Mouse (Mus musculus): ENCODE results near the gene Vnn3.

DNA sequence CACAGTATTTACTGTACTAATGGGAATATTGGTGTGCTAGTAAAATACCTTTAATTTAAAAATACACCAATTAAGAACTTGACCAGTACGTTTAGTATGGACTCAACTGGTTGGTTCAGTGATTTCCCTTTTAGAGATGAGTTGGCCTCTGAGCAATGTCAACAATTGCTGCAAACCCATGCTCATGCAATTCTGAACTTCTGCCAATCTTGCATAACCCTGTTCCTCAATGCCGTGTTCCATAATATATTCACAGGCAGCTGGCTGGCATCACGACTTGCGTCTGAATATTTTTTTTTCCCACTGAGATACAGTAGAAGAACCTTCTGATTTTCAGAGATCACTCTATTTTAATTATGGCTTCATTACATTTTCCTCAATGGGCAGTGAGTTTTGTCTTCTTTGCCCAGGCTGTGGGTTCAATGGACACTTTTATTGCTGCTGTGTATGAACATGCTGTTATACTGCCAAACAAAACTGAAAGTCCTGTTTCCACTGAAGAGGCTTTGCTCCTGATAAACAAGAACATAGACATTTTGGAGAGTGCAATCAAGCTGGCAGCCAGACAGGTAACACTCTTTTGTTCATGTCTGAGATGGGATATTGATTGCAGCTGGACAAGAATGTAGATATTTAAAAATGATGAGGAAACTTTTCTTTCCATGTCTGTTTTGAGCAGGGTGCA, at the start of gene Vnn3:
- TF ChIP-seq POLR2A (IDR thresholded peaks at IDR 0.05; ENCODE audit: low read depth, low read length) (no peak), CTCF (conservative IDR thresholded peaks at IDR 0.05; ENCODE audit: insufficient read depth, insufficient read length, low read depth, low read length) (no peak)
